In the genomic region with DNA sequence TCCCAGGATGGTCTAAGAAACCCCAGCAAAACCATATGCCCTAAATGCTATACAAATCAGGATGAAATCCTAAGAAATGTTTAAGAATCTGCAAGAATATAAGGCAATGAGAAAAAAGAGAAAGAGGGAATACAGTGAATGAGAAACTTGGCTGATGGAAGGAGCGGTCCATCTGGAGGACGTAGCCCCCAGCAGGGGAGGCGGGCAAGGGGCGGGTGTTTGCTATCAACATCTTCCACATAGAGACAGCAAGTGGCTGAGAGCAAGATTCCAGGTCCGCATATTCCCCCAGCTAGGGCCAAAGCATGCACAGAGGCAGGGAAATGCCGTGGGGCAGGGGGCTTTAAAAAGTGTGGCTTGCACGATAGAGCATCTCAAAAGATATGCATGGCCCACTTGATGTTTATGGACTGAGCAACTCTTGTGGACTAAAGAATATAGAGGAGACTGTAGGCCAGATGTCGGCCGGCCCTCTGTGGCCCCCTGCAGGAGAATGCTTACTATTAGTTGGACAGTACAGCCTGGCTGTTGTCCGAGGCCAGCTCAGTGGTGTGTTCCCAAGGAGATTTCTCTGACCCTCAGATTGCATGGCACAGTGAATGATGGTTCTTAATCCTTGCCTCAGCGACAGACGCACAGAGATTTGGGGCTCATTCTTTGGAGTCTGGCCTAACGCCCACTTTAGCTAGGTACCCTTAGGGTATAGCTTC, we compare ENCODE assay signal across 10 mouse cellular contexts. TPM values are rescaled to one million over a fixed set of nuclear protein-coding genes. Genes with fewer than 3 reads are reported as not detected.
A peak's percentile ranks its signal among the peaks of the same experiment; 100 is the strongest.
DNase-seq lines count a peak whose midpoint lies in the region; ATAC-seq and TF ChIP-seq lines count a peak whose summit lies in the region.
"Had no signal": no experiment of that assay in that cellular context is flagged by ENCODE, and none has a peak within 500 bp of the region (broad histone marks: within the 10 kb centered on the region; RNA-seq: fewer than 3 reads in every experiment).

No protein-coding gene starts in this region.

- ATAC-seq in kidney, embryonic 14.5 days (ENCODE audit: low FRiP score, low TSS enrichment), result no peak
- no peak for ATAC-seq in liver, postnatal 0 days

- H3K9me3 ChIP-seq in kidney, embryonic 14.5 days (ENCODE audit: control insufficient read depth, low read length), result no peaks in the 10 kb centered on the region
- no peaks in the 10 kb centered on the region for H3K9me3 ChIP-seq in liver, postnatal 0 days (ENCODE audit: low read length)
- H3K9me3 ChIP-seq: heart, embryonic 15.5 days had no signal

- TF ChIP-seq CTCF in C2C12 (IDR thresholded peaks at IDR 0.05; ENCODE audit: control insufficient read depth, insufficient read depth, insufficient read length), result peak; percentile 33
- peak; percentile 74 for TF ChIP-seq CTCF in liver, postnatal 0 days (IDR thresholded peaks at IDR 0.05; ENCODE audit: low read depth)
- TF ChIP-seq CTCF in cerebellum, adult 2 months (IDR thresholded peaks at IDR 0.05; ENCODE audit: borderline replicate concordance, insufficient read depth, low read depth, low read length), result no peak

- peak; percentile 38 for DNase-seq in kidney, adult 18-20 months
- DNase-seq in adrenal gland, postnatal 36 days, result peak; percentile 79 to 80
- DNase-seq in liver, postnatal 0 days, result peak; percentile 56
- no peak for DNase-seq in frontal cortex, postnatal 25 days (ENCODE audit: low spot score in 2 of 2)
- DNase-seq in c-Kit-positive CD71-positive TER-119-positive erythroid progenitor cells, embryonic 14.5 days (ENCODE audit: low spot score), result no peak
- DNase-seq in cerebellum, adult 2 months, result no peak

- no peaks in the 10 kb centered on the region for H3K27me3 ChIP-seq in kidney, embryonic 14.5 days (ENCODE audit: control insufficient read depth, insufficient read depth, low read length)
- no peaks in the 10 kb centered on the region for H3K27me3 ChIP-seq in C2C12 (ENCODE audit: control insufficient read depth, insufficient read depth, insufficient read length)
- peaks cover 63% of the 10 kb centered on the region for H3K27me3 ChIP-seq in liver, postnatal 0 days (ENCODE audit: insufficient read depth, low read length)
- H3K27me3 ChIP-seq in cerebellum, adult 2 months (ENCODE audit: control insufficient read depth, insufficient read depth, low read length), result no peaks in the 10 kb centered on the region

- no peak overlapping the region for H3K4me3 ChIP-seq in kidney, embryonic 14.5 days (ENCODE audit: low read length)
- H3K4me3 ChIP-seq in C2C12 (ENCODE audit: insufficient read depth, poor library complexity, severe bottlenecking), result no peak overlapping the region
- H3K4me3 ChIP-seq in liver, postnatal 0 days (ENCODE audit: low read depth, low read length), result no peak overlapping the region
- no peak overlapping the region for H3K4me3 ChIP-seq in cerebellum, adult 2 months (replicated peaks; ENCODE audit: insufficient read depth, low read depth, low read length)
- H3K4me3 ChIP-seq: heart, embryonic 15.5 days; myocyte had no signal

- TF ChIP-seq POLR2A in cerebellum, adult 2 months (IDR thresholded peaks at IDR 0.05; ENCODE audit: borderline replicate concordance, insufficient read depth, low read length), result no peak

- H3K79me3 ChIP-seq in C2C12 (ENCODE audit: low read depth), result no peaks in the 10 kb centered on the region

- TF ChIP-seq EP300 in liver, postnatal 0 days (IDR thresholded peaks at IDR 0.05; ENCODE audit: low read depth), result no peak

- 56% methylated on average over 13 of the region's 13 CpGs for WGBS in kidney, embryonic 14.5 days
- WGBS in liver, postnatal 0 days (ENCODE audit: insufficient replicate concordance), result 47% methylated on average over 13 of the region's 13 CpGs
- 54% methylated on average over 13 of the region's 13 CpGs for WGBS in cerebellum, adult 2 months

- no peak overlapping the region for H3K27ac ChIP-seq in kidney, embryonic 14.5 days (ENCODE audit: low read depth, low read length)
- H3K27ac ChIP-seq in liver, postnatal 0 days (ENCODE audit: low read depth), result no peak overlapping the region
- no peak overlapping the region for H3K27ac ChIP-seq in cerebellum, adult 2 months (ENCODE audit: insufficient read depth, low read length)
- H3K27ac ChIP-seq: heart, embryonic 15.5 days had no signal

- H3K9ac ChIP-seq in kidney, embryonic 14.5 days (ENCODE audit: low read depth, low read length), result no peak overlapping the region
- H3K9ac ChIP-seq in liver, postnatal 0 days (replicated peaks), result no peak overlapping the region
- H3K9ac ChIP-seq: heart, embryonic 15.5 days had no signal

- H3K36me3 ChIP-seq in kidney, embryonic 14.5 days (ENCODE audit: control insufficient read depth, insufficient read depth, low read length), result peaks cover 2% of the 10 kb centered on the region; the same call in 1 of the 2 replicates
- no peaks in the 10 kb centered on the region for H3K36me3 ChIP-seq in C2C12 (ENCODE audit: control insufficient read depth, insufficient read depth)
- H3K36me3 ChIP-seq in liver, postnatal 0 days (replicated peaks; ENCODE audit: insufficient read depth, low read length), result no peaks in the 10 kb centered on the region
- H3K36me3 ChIP-seq: heart, embryonic 15.5 days had no signal

- peaks cover 10% of the 10 kb centered on the region; the same call in 1 of the 2 replicates for H3K4me1 ChIP-seq in kidney, embryonic 14.5 days (ENCODE audit: control insufficient read depth, insufficient read depth, low read length)
- peaks cover 38% of the 10 kb centered on the region for H3K4me1 ChIP-seq in liver, postnatal 0 days (ENCODE audit: insufficient read depth)
- H3K4me1 ChIP-seq in cerebellum, adult 2 months (ENCODE audit: control insufficient read depth, insufficient read depth, low read length), result peaks cover 16% of the 10 kb centered on the region

- no peak overlapping the region for H3ac ChIP-seq in C2C12 (ENCODE audit: control insufficient read depth, insufficient read length, low read depth)

- H3K4me2 ChIP-seq in kidney, embryonic 14.5 days (replicated peaks; ENCODE audit: low read depth, low read length), result no peak overlapping the region
- no peak overlapping the region for H3K4me2 ChIP-seq in liver, postnatal 0 days (ENCODE audit: low read depth, low read length)
- H3K4me2 ChIP-seq: heart, embryonic 15.5 days had no signal

- H3K79me2 ChIP-seq in C2C12 (ENCODE audit: control insufficient read depth, insufficient read depth), result no peaks in the 10 kb centered on the region

TF ChIP-seq in C2C12, 6 proteins besides CTCF, POLR2A, EP300 and RAD21:
- TF ChIP-seq FOSL1 (IDR thresholded peaks at IDR 0.05; ENCODE audit: insufficient read depth, low read length, poor library complexity, severe bottlenecking), result no peak
- no peak for TF ChIP-seq MYOD1 (IDR thresholded peaks at IDR 0.05; ENCODE audit: control insufficient read depth, insufficient read length, low read depth)
- no peak for TF ChIP-seq MYOG (IDR thresholded peaks at IDR 0.05; ENCODE audit: control insufficient read depth, extremely low read depth, insufficient read length)
- TF ChIP-seq MAX (IDR thresholded peaks at IDR 0.05), result no peak
- TF ChIP-seq CEBPB (IDR thresholded peaks at IDR 0.05; ENCODE audit: low read depth), result no peak
- no peak for TF ChIP-seq USF1 (IDR thresholded peaks at IDR 0.05; ENCODE audit: low read depth)
TF ChIP-seq in C2C12: peak in this region for 0.

RNA-seq across cellular contexts. Expression of a gene that starts 4.9 kb away (rescaled TPM):
- polyA plus RNA-seq in kidney, embryonic 14.5 days (2014; fragmentation: Nextera tagmentation; extraction: Ambion mirVana), result 0.77 and 3.4 TPM in 2 replicates
- 10.8 TPM for polyA plus RNA-seq in C2C12 (2012; fragmentation: generic; extraction: Trizol)
- 1 to 10 TPM; 1.9 to 3.3 TPM for total RNA-seq in adrenal gland, postnatal 36 days (2021)
- not detected in 2 replicates for polyA plus RNA-seq in liver, postnatal 0 days (2015; fragmentation: Nextera tagmentation; extraction: Ambion mirVana)
- 10.7 and 13.0 TPM in 2 replicates for polyA plus RNA-seq in cerebellum, adult 2 months (2012; rRNA removed)

RNA-seq across cellular contexts. Expression of a gene that starts 18.9 kb away (rescaled TPM):
- polyA plus RNA-seq in kidney, embryonic 14.5 days (2014; fragmentation: Nextera tagmentation; extraction: Ambion mirVana), result 118 and 164 TPM in 2 replicates
- 87.7 TPM for polyA plus RNA-seq in C2C12 (2012; fragmentation: generic; extraction: Trizol)
- total RNA-seq in adrenal gland, postnatal 36 days (2021), result 10 to 100 TPM; 16.0 to 18.0 TPM
- polyA plus RNA-seq in liver, postnatal 0 days (2015; fragmentation: Nextera tagmentation; extraction: Ambion mirVana), result 4.1 and 4.2 TPM in 2 replicates
- polyA plus RNA-seq in cerebellum, adult 2 months (2012; rRNA removed), result 97.4 and 108 TPM in 2 replicates

RNA-seq across cellular contexts. Expression of a gene that starts 24.1 kb away (rescaled TPM):
- polyA plus RNA-seq in kidney, embryonic 14.5 days (2014; fragmentation: Nextera tagmentation; extraction: Ambion mirVana), result 38.9 and 59.3 TPM in 2 replicates
- 81.9 TPM for polyA plus RNA-seq in C2C12 (2012; fragmentation: generic; extraction: Trizol)
- total RNA-seq in adrenal gland, postnatal 36 days (2021), result 10 to 100 TPM; 34.5 to 49.4 TPM
- polyA plus RNA-seq in liver, postnatal 0 days (2015; fragmentation: Nextera tagmentation; extraction: Ambion mirVana), result 15.9 and 16.7 TPM in 2 replicates
- polyA plus RNA-seq in cerebellum, adult 2 months (2012; rRNA removed), result 52.7 and 53.9 TPM in 2 replicates

RNA-seq across cellular contexts. Expression of a gene that starts 42.4 kb away (rescaled TPM):
- polyA plus RNA-seq in kidney, embryonic 14.5 days (2014; fragmentation: Nextera tagmentation; extraction: Ambion mirVana), result not detected in 2 replicates
- not detected for polyA plus RNA-seq in C2C12 (2012; fragmentation: generic; extraction: Trizol)
- under 1 TPM in 1 of 2 experiments, not detected in 1; 0.30 TPM for total RNA-seq in adrenal gland, postnatal 36 days (2021)
- 403 and 418 TPM in 2 replicates for polyA plus RNA-seq in liver, postnatal 0 days (2015; fragmentation: Nextera tagmentation; extraction: Ambion mirVana)
- 0.05 and 0.11 TPM in 2 replicates for polyA plus RNA-seq in cerebellum, adult 2 months (2012; rRNA removed)
- polyA plus RNA-seq: myocyte had no signal

RNA-seq across cellular contexts. Expression of a gene that starts 44.5 kb away (rescaled TPM):
- polyA plus RNA-seq in kidney, embryonic 14.5 days (2014; fragmentation: Nextera tagmentation; extraction: Ambion mirVana), result 136 and 141 TPM in 2 replicates
- 344 TPM for polyA plus RNA-seq in C2C12 (2012; fragmentation: generic; extraction: Trizol)
- total RNA-seq in adrenal gland, postnatal 36 days (2021), result 10 to 100 TPM; 15.2 to 23.9 TPM
- polyA plus RNA-seq in liver, postnatal 0 days (2015; fragmentation: Nextera tagmentation; extraction: Ambion mirVana), result 15.9 and 17.0 TPM in 2 replicates
- 66.8 and 67.2 TPM in 2 replicates for polyA plus RNA-seq in cerebellum, adult 2 months (2012; rRNA removed)

Comparison
In these comparisons a context has a peak if more than half of its experiments do, and no peak if none do; other contexts are left out.
1. DNase-seq: peak in kidney, adult 18-20 months (single experiment), adrenal gland, postnatal 36 days (2 of 2) and liver, postnatal 0 days (single experiment); none in frontal cortex, postnatal 25 days (0 of 2), c-Kit-positive CD71-positive TER-119-positive erythroid progenitor cells, embryonic 14.5 days (single experiment) and cerebellum, adult 2 months (0 of 2).
2. RNA of a gene that starts 18.9 kb away (polyA plus RNA-seq): 118 to 164 TPM in kidney, embryonic 14.5 days, 97.4 to 108 TPM in cerebellum, adult 2 months and 87.7 TPM in C2C12 (single experiment); 4.1 to 4.2 TPM in liver, postnatal 0 days; every median in the first group is over 10 times any median in the second.